ENCODE assay signal across 22 mouse cellular contexts in genomic region chr6:49586553-49586952, GRCm38 (mm10).
DNase-seq lines count a peak whose midpoint lies in the region; ATAC-seq lines count a peak whose summit lies in the region.
"Had no signal": no experiment of that assay in that cellular context is flagged by ENCODE, and none has a peak within 500 bp of the region (broad histone marks: within the 10 kb centered on the region; RNA-seq: fewer than 3 reads in every experiment).

No protein-coding gene starts in this region.

- no peaks in the 10 kb centered on the region for H3K36me3 ChIP-seq in heart, embryonic 12.5 days
- H3K36me3 ChIP-seq in forebrain, embryonic 14.5 days (ENCODE audit: control insufficient read depth, insufficient read depth, low read length) = no peaks in the 10 kb centered on the region
- no peaks in the 10 kb centered on the region for H3K36me3 ChIP-seq in kidney, embryonic 14.5 days (ENCODE audit: control insufficient read depth, insufficient read depth, low read length)
- H3K36me3 ChIP-seq: embryonic facial prominence, embryonic 13.5 days; hindbrain, embryonic 12.5 days; intestine, embryonic 15.5 days had no signal

- DNase-seq in heart, adult 11 months = peak; percentile 55
- DNase-seq in T-cell, adult 2 months (ENCODE audit: low spot score) = peak; percentile 3
- peak; percentile 93 for DNase-seq in induced T-regulatory cell, adult 2 months (ENCODE audit: low read depth)
- no peak for DNase-seq in natural killer cell, adult 2 months (ENCODE audit: low spot score in 2 of 2)
- DNase-seq in forebrain, embryonic 14.5 days (ENCODE audit: low spot score) = no peak
- no peak for DNase-seq in gastrocnemius, adult 8-10 months (ENCODE audit: low spot score in 2 of 2)
- DNase-seq: adrenal gland, postnatal 10 days; cerebellum, adult 11-12 months; cerebellum, adult 9-10 months; cerebellum, postnatal 25 days; gastrocnemius, postnatal 10 days; heart, postnatal 10 days; heart, postnatal 4 days; kidney, adult 2 months had no signal

- no peak for ATAC-seq in heart, embryonic 12.5 days (ENCODE audit: insufficient number of reproducible peaks, low FRiP score)
- no peak for ATAC-seq in forebrain, embryonic 14.5 days
- ATAC-seq in kidney, embryonic 14.5 days (ENCODE audit: low FRiP score, low TSS enrichment) = no peak
- ATAC-seq: forebrain, embryonic 13.5 days; hindbrain, embryonic 16.5 days; intestine, embryonic 15.5 days; Patski had no signal

- H3K9ac ChIP-seq in heart, embryonic 12.5 days = no peak overlapping the region
- no peak overlapping the region for H3K9ac ChIP-seq in forebrain, embryonic 14.5 days (ENCODE audit: low read length)
- H3K9ac ChIP-seq in kidney, embryonic 14.5 days (ENCODE audit: low read depth, low read length) = no peak overlapping the region
- H3K9ac ChIP-seq: embryonic facial prominence, embryonic 13.5 days; forebrain, embryonic 13.5 days; hindbrain, embryonic 12.5 days; intestine, embryonic 15.5 days had no signal

- H3K27ac ChIP-seq in heart, embryonic 12.5 days (ENCODE audit: poor library complexity, severe bottlenecking) = no peak overlapping the region
- no peak overlapping the region for H3K27ac ChIP-seq in forebrain, embryonic 14.5 days (ENCODE audit: low read depth, low read length)
- H3K27ac ChIP-seq in kidney, embryonic 14.5 days (ENCODE audit: low read depth, low read length) = no peak overlapping the region
- H3K27ac ChIP-seq: embryonic facial prominence, embryonic 13.5 days; forebrain, embryonic 13.5 days; hindbrain, embryonic 12.5 days; intestine, embryonic 15.5 days had no signal

- no peak overlapping the region for H3K4me2 ChIP-seq in heart, embryonic 12.5 days
- no peak overlapping the region for H3K4me2 ChIP-seq in forebrain, embryonic 14.5 days (ENCODE audit: low read length)
- H3K4me2 ChIP-seq in kidney, embryonic 14.5 days (replicated peaks; ENCODE audit: low read depth, low read length) = no peak overlapping the region
- H3K4me2 ChIP-seq: embryonic facial prominence, embryonic 13.5 days; forebrain, embryonic 13.5 days; hindbrain, embryonic 12.5 days; intestine, embryonic 15.5 days had no signal

- no peak overlapping the region for H3K4me3 ChIP-seq in heart, embryonic 12.5 days
- no peak overlapping the region for H3K4me3 ChIP-seq in forebrain, embryonic 14.5 days (ENCODE audit: low read depth, low read length)
- H3K4me3 ChIP-seq in kidney, embryonic 14.5 days (ENCODE audit: low read length) = no peak overlapping the region
- H3K4me3 ChIP-seq: embryonic facial prominence, embryonic 13.5 days; forebrain, embryonic 13.5 days; hindbrain, embryonic 12.5 days; intestine, embryonic 15.5 days had no signal

- no peaks in the 10 kb centered on the region for H3K9me3 ChIP-seq in heart, embryonic 12.5 days (replicated peaks)
- H3K9me3 ChIP-seq in forebrain, embryonic 14.5 days (replicated peaks; ENCODE audit: control insufficient read depth, low read length) = no peaks in the 10 kb centered on the region
- H3K9me3 ChIP-seq in kidney, embryonic 14.5 days (ENCODE audit: control insufficient read depth, low read length) = no peaks in the 10 kb centered on the region
- H3K9me3 ChIP-seq: embryonic facial prominence, embryonic 13.5 days; forebrain, embryonic 13.5 days; hindbrain, embryonic 12.5 days; intestine, embryonic 15.5 days had no signal

- WGBS in heart, embryonic 12.5 days = 62% methylated on average over 5 of the region's 5 CpGs
- WGBS in forebrain, embryonic 14.5 days = 69% methylated on average over 5 of the region's 5 CpGs
- 46% methylated on average over 5 of the region's 5 CpGs for WGBS in kidney, embryonic 14.5 days

- no peaks in the 10 kb centered on the region for H3K27me3 ChIP-seq in heart, embryonic 12.5 days (replicated peaks)
- H3K27me3 ChIP-seq in forebrain, embryonic 14.5 days (replicated peaks; ENCODE audit: control insufficient read depth, insufficient read depth, low read length) = no peaks in the 10 kb centered on the region
- H3K27me3 ChIP-seq in kidney, embryonic 14.5 days (ENCODE audit: control insufficient read depth, insufficient read depth, low read length) = no peaks in the 10 kb centered on the region
- H3K27me3 ChIP-seq: embryonic facial prominence, embryonic 13.5 days; forebrain, embryonic 13.5 days; hindbrain, embryonic 12.5 days; intestine, embryonic 15.5 days; Patski had no signal

- H3K4me1 ChIP-seq in heart, embryonic 12.5 days (replicated peaks) = peaks cover 9% of the 10 kb centered on the region
- no peaks in the 10 kb centered on the region for H3K4me1 ChIP-seq in forebrain, embryonic 14.5 days (ENCODE audit: control insufficient read depth, insufficient read depth, low read length)
- no peaks in the 10 kb centered on the region for H3K4me1 ChIP-seq in kidney, embryonic 14.5 days (ENCODE audit: control insufficient read depth, insufficient read depth, low read length)
- H3K4me1 ChIP-seq: embryonic facial prominence, embryonic 13.5 days; intestine, embryonic 15.5 days had no signal

Comparison
In these comparisons a context has a peak if more than half of its experiments do, and no peak if none do; other contexts are left out.
1. DNase-seq: peak in heart, adult 11 months (single experiment), T-cell, adult 2 months (single experiment) and induced T-regulatory cell, adult 2 months (single experiment); none in natural killer cell, adult 2 months (0 of 2), forebrain, embryonic 14.5 days (single experiment) and gastrocnemius, adult 8-10 months (0 of 2).